Mouse (Mus musculus) kidney, postnatal 10 days (tissue): ENCODE measurements at regions not wholly inside any gene's neighbourhood (a gene's known extent, or its start where the extent isn't known, plus 50 kb on each side); places are given as distances from the start of the nearest gene placed in this dataset.

Experiments
- DNase-seq: peaks from one replicate; pipeline ENCODE4 v3.0.0; 2021; ENCODE audit warnings: mixed read lengths

GRCm38 (mm10) chrX:130808530-130809235 lies 1059.1 kb downstream of the Diaph2 start:
- DNase-seq, result no peak

GRCm38 (mm10) chrX:130818916-130819315 lies 1069.4 kb downstream of the Diaph2 start:
- DNase-seq, result no peak

- DNase-seq, result no peak
These were observed 1070.2 kb downstream of the Diaph2 start for GRCm38 (mm10) chrX:130819707-130820106.

- no peak for DNase-seq
These were observed 1070.6 kb downstream of the Diaph2 start for GRCm38 (mm10) chrX:130820168-130820567.

- no peak for DNase-seq
These were observed 1074.4 kb downstream of the Diaph2 start for GRCm38 (mm10) chrX:130823943-130824342.

- DNase-seq, result no peak
These were observed 1086.3 kb downstream of the Diaph2 start for GRCm38 (mm10) chrX:130835835-130836234.

- peak; percentile 48 for DNase-seq
These were observed 1093.6 kb downstream of the Diaph2 start for GRCm38 (mm10) chrX:130843141-130843540.

GRCm38 (mm10) chrX:130866506-130866905 lies 1117.0 kb downstream of the Diaph2 start:
- no peak for DNase-seq

GRCm38 (mm10) chrX:130874157-130874556 lies 1124.6 kb downstream of the Diaph2 start:
- no peak for DNase-seq

GRCm38 (mm10) chrX:130875289-130875688 lies 1125.7 kb downstream of the Diaph2 start:
- DNase-seq, result peak; percentile 15

- DNase-seq, result no peak
These were observed 1126.6 kb downstream of the Diaph2 start for GRCm38 (mm10) chrX:130876120-130876519.
